Mouse (Mus musculus) thymus, adult 2 months (tissue): ENCODE measurements at regions not wholly inside any gene's neighbourhood (a gene's known extent, or its start where the extent isn't known, plus 50 kb on each side); places are given as distances from the start of the nearest gene placed in this dataset.

Source experiments
- CTCF ChIP-seq: fragments of 200-500 bp; IDR thresholded peaks from 2 replicates; pipeline ENCODE4 v1.5.1; 2012; ENCODE audit warnings: mild to moderate bottlenecking, control low read depth, low read length, moderate library complexity, borderline replicate concordance; ENCODE audit not compliant: control insufficient read depth, poor library complexity, insufficient read depth; ENCODE audit errors: extremely low read depth
- POLR2A ChIP-seq: fragments of 200-500 bp; IDR thresholded peaks from 2 replicates; pipeline ENCODE4 v1.6.1; 2012; ENCODE audit warnings: mild to moderate bottlenecking, low read length, control low read depth, moderate library complexity; ENCODE audit not compliant: control insufficient read depth, poor library complexity, insufficient read depth; ENCODE audit errors: extremely low read depth

GRCm38 (mm10) chr5:119248626-119249025 lies 421.8 kb upstream of the Tbx3 start:
- TF ChIP-seq CTCF, result no peak
- TF ChIP-seq POLR2A, result no peak
